Mouse (Mus musculus): ENCODE measurements around the gene Plcb3.

Plcb3 gene

GRCm38 (mm10) chr19:6975537-6976521, at the start of gene Plcb3:
Gene Plcb3 (minus strand): TSS chr19:6976470.
- DNase-seq (ENCODE audit: low read depth in 1 of 2, low spot score in 2 of 2), result no peak

GRCm38 (mm10) chr19:7020224-7020641, 44.0 kb upstream of the Plcb3 start:
- peak in 1 of 2 experiments; percentile 42 for DNase-seq (ENCODE audit: low read depth in 1 of 2, low spot score in 2 of 2)

GRCm38 (mm10) chr19:7019191-7019590, 42.9 kb upstream of the Plcb3 start, which contains the start of gene Fermt3:
Gene Fermt3 (minus strand): TSS chr19:7019469.
- DNase-seq (ENCODE audit: low read depth in 1 of 2, low spot score in 2 of 2), result peak; percentile 48 to 72

GRCm38 (mm10) chr19:7018546-7018945, 42.3 kb upstream of the Plcb3 start:
- DNase-seq (ENCODE audit: low read depth in 1 of 2, low spot score in 2 of 2), result peak in 1 of 2 experiments; percentile 29

GRCm38 (mm10) chr19:7017541-7018457, 41.5 kb upstream of the Plcb3 start:
- peak; percentile 41 to 58 for DNase-seq (ENCODE audit: low read depth in 1 of 2, low spot score in 2 of 2)

- DNase-seq (ENCODE audit: low read depth in 1 of 2, low spot score in 2 of 2), result no peak
Observed at GRCm38 (mm10) chr19:7014481-7015135, 38.3 kb upstream of the Plcb3 start.

GRCm38 (mm10) chr19:7013984-7014383, 37.7 kb upstream of the Plcb3 start:
- no peak for DNase-seq (ENCODE audit: low read depth in 1 of 2, low spot score in 2 of 2)

GRCm38 (mm10) chr19:7012426-7012825, 36.2 kb upstream of the Plcb3 start:
- no peak for DNase-seq (ENCODE audit: low read depth in 1 of 2, low spot score in 2 of 2)

GRCm38 (mm10) chr19:7006892-7007593, 30.8 kb upstream of the Plcb3 start:
- no peak for DNase-seq (ENCODE audit: low read depth in 1 of 2, low spot score in 2 of 2)

GRCm38 (mm10) chr19:6999360-7000063, 23.2 kb upstream of the Plcb3 start:
- DNase-seq (ENCODE audit: low read depth in 1 of 2, low spot score in 2 of 2), result no peak

- DNase-seq (ENCODE audit: low read depth in 1 of 2, low spot score in 2 of 2), result no peak
Observed at GRCm38 (mm10) chr19:6997721-6998290, 21.5 kb upstream of the Plcb3 start.

GRCm38 (mm10) chr19:6996006-6996405, 19.7 kb upstream of the Plcb3 start, which contains the start of the genes Nudt22 and Trpt1:
Gene Nudt22 (minus strand): TSS chr19:6996117.
Gene Trpt1 (plus strand): TSS chr19:6996131.
- peak in 1 of 2 experiments; percentile 50 for DNase-seq (ENCODE audit: low read depth in 1 of 2, low spot score in 2 of 2)

GRCm38 (mm10) chr19:6995255-6995991, 19.2 kb upstream of the Plcb3 start:
- DNase-seq (ENCODE audit: low read depth in 1 of 2, low spot score in 2 of 2), result no peak

- no peak for DNase-seq (ENCODE audit: low read depth in 1 of 2, low spot score in 2 of 2)
Observed at GRCm38 (mm10) chr19:6994489-6994888, 18.2 kb upstream of the Plcb3 start.

GRCm38 (mm10) chr19:6994002-6994401, 17.7 kb upstream of the Plcb3 start:
- DNase-seq (ENCODE audit: low read depth in 1 of 2, low spot score in 2 of 2), result no peak

GRCm38 (mm10) chr19:6993011-6993770, 16.9 kb upstream of the Plcb3 start:
- DNase-seq (ENCODE audit: low read depth in 1 of 2, low spot score in 2 of 2), result no peak

- peak; percentile 90 to 91 for DNase-seq (ENCODE audit: low read depth in 1 of 2, low spot score in 2 of 2)
Observed at GRCm38 (mm10) chr19:6992011-6992858, 16.0 kb upstream of the Plcb3 start, which contains the start of gene Dnajc4. Gene Dnajc4 (minus strand): TSS chr19:6992572.

Data from monocyte, adult 2 months (primary cell).